Mouse (Mus musculus) liver, embryonic 14.5 days (tissue): ENCODE results near the gene Nt5c1a. TPM values are rescaled to one million over a fixed set of nuclear protein-coding genes. Genes with fewer than 3 reads are reported as not detected.

Experiments
- ATAC-seq: fragments of 200-750 bp; cut with Nextera tagmentation; 2 replicates; pipeline ENCODE4 v1.8.0; 2017; ENCODE audit warnings: moderate number of reproducible peaks, mild to moderate bottlenecking, moderate library complexity; ENCODE audit not compliant: insufficient read depth
- DNase-seq, 3 experiments: peaks; one replicate each; pipeline ENCODE4 v3.0.0-alpha.2; 2012 to 2013; ENCODE audit warnings: low read depth in 3 of 3, low spot score in 3 of 3
- H3K27ac ChIP-seq: fragments of 300-500 bp; sonication (generic); 2 replicates; pipeline ENCODE4 v1.5.1; 2014; ENCODE audit warnings: moderate library complexity, mild to moderate bottlenecking, control low read depth, inconsistent platforms
- H3K27me3 ChIP-seq: fragments of 300-500 bp; sonication (generic); 2 replicates; pipeline ENCODE4 v1.6.1; 2014; ENCODE audit warnings: mild to moderate bottlenecking, low read length, moderate library complexity; ENCODE audit not compliant: control insufficient read depth, insufficient read depth
- H3K36me3 ChIP-seq: fragments of 300-500 bp; sonication (generic); replicated peaks from 2 replicates; pipeline ENCODE4 v1.6.1; 2014; ENCODE audit warnings: low read depth; ENCODE audit not compliant: control insufficient read depth, insufficient read depth
- H3K4me1 ChIP-seq, 2 experiments: fragments of 200-500 bp in 1 of 2; fragments of 300-500 bp in 1 of 2; sonication (generic) in 1 of 2; replicated peaks; 2 replicates each; pipeline ENCODE4 v1.6.1; 2012 to 2014; ENCODE audit warnings: antibody characterized with exemption in 1 of 2, inconsistent platforms in 1 of 2, low read length in 1 of 2; ENCODE audit not compliant: control insufficient read depth in 2 of 2, insufficient read depth in 2 of 2
- H3K4me2 ChIP-seq: fragments of 300-500 bp; sonication (generic); 2 replicates; pipeline ENCODE4 v1.6.1; 2014; ENCODE audit warnings: low read depth, mild to moderate bottlenecking, control low read depth, moderate library complexity
- H3K4me3 ChIP-seq, 2 experiments: fragments of 200-500 bp in 1 of 2; fragments of 300-500 bp in 1 of 2; sonication (generic) in 1 of 2; 2 replicates each; pipeline ENCODE4 v1.5.1; 2012 to 2014; ENCODE audit warnings: low read depth in 2 of 2, low read length in 2 of 2, mild to moderate bottlenecking in 2 of 2, control low read depth in 1 of 2, inconsistent platforms in 1 of 2, moderate library complexity in 1 of 2; ENCODE audit not compliant: insufficient read depth in 1 of 2
- H3K9ac ChIP-seq: fragments of 300-500 bp; sonication (generic); replicated peaks from 2 replicates; pipeline ENCODE4 v1.6.1; 2014; ENCODE audit warnings: mild to moderate bottlenecking, control low read depth, moderate library complexity
- H3K9me3 ChIP-seq: fragments of 300-500 bp; sonication (generic); 2 replicates; pipeline ENCODE4 v1.6.1; 2016; ENCODE audit warnings: low read length, mixed read lengths; ENCODE audit not compliant: control insufficient read depth
- CTCF ChIP-seq: IDR thresholded peaks from 2 replicates; pipeline ENCODE4 v1.5.1; 2016; ENCODE audit warnings: antibody characterized with exemption, low read depth, control low read depth
- EP300 ChIP-seq: IDR thresholded peaks from 2 replicates; pipeline ENCODE4 v1.6.1; 2016; ENCODE audit warnings: antibody characterized with exemption, low read depth
- WGBS: fragments of 180-500 bp; shearing (Covaris S2); extraction: QIAGEN DNeasy Blood & Tissue Kit; methylation state at CpG from one replicate; pipeline ENCODE4 v1.1.7; 2014; ENCODE audit not compliant: insufficient replicate concordance; 5-methylcytosine and 5-hydroxymethylcytosine counted together
- polyA plus RNA-seq, 2 experiments: library from polyadenylated mRNA; depleted of rRNA in 1 of 2; stranded (reverse) in 1 of 2; unstranded in 1 of 2; fragments of >200 nt; fragmentation: Nextera tagmentation in 1 of 2; extraction: Ambion mirVana in 1 of 2; gene quantifications; 2 replicates each; pipeline versions ENCODE4 v1.2.1 to v1.2.3; 2012 to 2014

Nt5c1a gene
- polyA plus RNA-seq, 2 experiments = not detected

GRCm38 (mm10) chr4:123171811-123172210 is 29.5 kb upstream of the Nt5c1a start:
- Histone ChIP-seq H3K4me2 (no peak overlapping the region), H3K36me3 (no peaks in the 10 kb centered on the region), H3K9ac (no peak overlapping the region), H3K9me3 (no peaks in the 10 kb centered on the region), H3K27ac (no peak overlapping the region), H3K27me3 (peaks cover 5% of the 10 kb centered on the region; the same call in 1 of the 2 replicates), H3K4me1 (no peaks in the 10 kb centered on the region), H3K4me3 (no peak overlapping the region)
- TF ChIP-seq EP300 = no peak
- TF ChIP-seq CTCF = no peak
- DNase-seq (no peak), ATAC-seq (no peak)

DNA sequence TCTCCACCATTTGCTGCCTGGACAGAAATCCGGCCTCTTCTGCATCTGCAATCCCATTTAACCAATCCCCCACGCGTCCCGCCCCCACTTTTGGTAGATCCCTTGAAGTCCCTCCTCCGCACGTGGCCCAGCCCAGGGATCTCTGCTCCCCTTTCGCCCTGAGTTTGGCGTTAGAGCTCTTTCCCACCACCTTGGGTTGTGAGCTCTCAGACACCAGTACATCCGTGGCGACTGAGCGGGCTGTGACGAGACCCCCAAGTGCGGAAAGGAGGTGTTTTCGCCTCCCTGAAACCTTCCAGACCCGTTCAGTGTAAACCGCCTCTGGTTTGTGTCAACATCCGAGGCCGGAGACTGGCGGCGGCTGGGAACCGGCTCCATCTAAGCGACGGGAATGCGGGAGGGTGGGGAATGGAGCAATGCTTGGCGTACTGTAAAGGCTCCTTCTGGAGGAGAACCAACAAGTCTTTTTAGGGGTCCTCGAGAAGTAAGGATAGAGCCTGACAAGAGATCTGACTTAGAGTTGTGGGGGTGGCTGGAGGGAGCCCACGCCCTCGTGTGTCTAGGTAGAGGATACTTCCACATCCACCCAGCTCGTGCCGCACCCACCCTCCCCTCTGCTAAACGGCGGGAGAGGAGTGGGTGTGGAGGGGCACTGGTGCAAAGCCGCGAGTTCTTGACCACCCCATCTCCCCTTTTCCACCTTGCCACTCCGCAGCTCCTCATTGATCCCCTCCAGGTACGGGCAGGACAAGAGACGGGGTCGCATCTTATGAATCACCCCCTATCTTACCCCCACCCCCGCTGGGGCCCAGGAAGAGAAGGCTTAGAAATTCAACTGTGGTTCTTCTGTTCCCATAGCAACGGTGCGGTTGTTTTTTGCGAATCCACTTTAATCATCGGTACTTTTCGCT is 18.7 kb upstream of the Nt5c1a start, which contains the start of gene Hpcal4:
TSS of gene Hpcal4 (plus strand) at position 900 of the 911 bp plus-strand sequence.
- Histone ChIP-seq H3K4me1 (no peaks in the 10 kb centered on the region), H3K4me3 (peak within 1 kb of the TSS; percentile 7 to 32; a peak in 3 of 4 replicates), H3K9me3 (no peaks in the 10 kb centered on the region), H3K27ac (no peak within 1 kb of the TSS), H3K27me3 (peaks cover 50% of the 10 kb centered on the region), H3K36me3 (no peaks in the 10 kb centered on the region), H3K4me2 (peak within 1 kb of the TSS; percentile 53), H3K9ac (no peak within 1 kb of the TSS)
- 2% methylated on average over 44 of the region's 44 CpGs for WGBS
- ATAC-seq (no peak), DNase-seq (no peak)
- no peak for TF ChIP-seq CTCF
- no peak for TF ChIP-seq EP300

DNA sequence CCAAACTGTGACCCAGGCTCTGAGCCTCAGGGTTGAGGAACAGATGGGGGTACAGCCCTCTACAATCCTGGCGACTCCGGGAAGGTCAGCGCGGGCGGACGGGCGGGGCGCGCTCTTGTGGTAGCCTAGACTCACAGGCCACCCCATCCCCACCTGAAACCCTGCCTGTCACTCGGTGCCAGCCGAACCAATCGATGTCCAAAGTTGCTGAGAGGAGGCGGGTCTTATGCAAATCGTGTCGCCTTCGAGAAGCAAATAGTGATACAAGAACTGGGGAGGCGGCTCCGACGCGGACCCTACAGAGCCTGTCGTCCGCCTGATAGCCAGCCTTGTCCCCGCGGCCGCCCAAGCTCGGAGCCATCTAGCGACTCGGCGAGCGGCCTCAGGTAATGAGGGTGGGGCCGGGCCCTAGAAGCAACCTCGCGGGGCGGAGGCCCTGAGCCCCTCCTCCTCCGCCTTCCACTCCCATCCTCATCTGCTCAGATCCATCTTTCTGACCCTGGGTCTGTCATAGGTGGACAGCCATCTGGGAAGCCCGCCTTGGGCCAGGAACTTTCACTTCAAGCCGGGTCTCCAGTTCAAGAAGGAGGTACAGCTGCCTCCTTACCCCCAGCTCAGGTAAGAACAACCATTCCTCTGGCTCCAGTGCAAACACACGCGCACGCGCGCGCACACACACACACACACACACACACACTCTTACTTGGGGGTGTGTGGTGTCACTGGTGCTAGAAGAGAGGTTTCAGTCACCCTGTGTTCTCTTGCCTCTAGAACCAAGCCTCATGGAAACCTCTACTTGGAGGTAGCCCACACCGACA is 17.9 kb upstream of the Nt5c1a start:
- Histone ChIP-seq H3K9me3 (no peaks in the 10 kb centered on the region), H3K36me3 (no peaks in the 10 kb centered on the region), H3K9ac (no peak overlapping the region), H3K4me1 (no peaks in the 10 kb centered on the region), H3K4me3 (peak overlapping the region; percentile 7 to 32; a peak in 3 of 4 replicates), H3K4me2 (peak overlapping the region; percentile 53), H3K27ac (no peak overlapping the region), H3K27me3 (peaks cover 50% of the 10 kb centered on the region)
- 10% methylated on average over 44 of the region's 44 CpGs for WGBS
- no peak for TF ChIP-seq EP300
- TF ChIP-seq CTCF = no peak
- DNase-seq (peak; percentile 20 to 41 (median 28)), ATAC-seq (peak; percentile 77; the same call in 1 of the 2 replicates)

- Histone ChIP-seq H3K4me3 (no peak overlapping the region), H3K27ac (no peak overlapping the region), H3K27me3 (peaks cover 50% of the 10 kb centered on the region), H3K36me3 (no peaks in the 10 kb centered on the region), H3K4me2 (no peak overlapping the region), H3K9me3 (no peaks in the 10 kb centered on the region), H3K4me1 (no peaks in the 10 kb centered on the region), H3K9ac (no peak overlapping the region)
- whole genome bisulfite sequencing = 22% methylated on average over 3 of the region's 3 CpGs
- DNase-seq (no peak), ATAC-seq (no peak)
- TF ChIP-seq EP300 (no peak), CTCF (no peak)
Observed at GRCm38 (mm10) chr4:123184816-123185215, 16.5 kb upstream of the Nt5c1a start.

- no peak overlapping the region for H3K4me2 ChIP-seq
- ATAC-seq (no peak), DNase-seq (no peak)
- no peaks in the 10 kb centered on the region for H3K36me3 ChIP-seq
- 64% methylated on average over 11 of the region's 11 CpGs for WGBS
- H3K27me3 ChIP-seq = no peaks in the 10 kb centered on the region; the same call in 1 of the 2 replicates
- H3K4me3 ChIP-seq = no peak overlapping the region
- H3K4me1 ChIP-seq = no peaks in the 10 kb centered on the region
- no peaks in the 10 kb centered on the region for H3K9me3 ChIP-seq
- no peak for TF ChIP-seq CTCF
- H3K27ac ChIP-seq = no peak overlapping the region
- H3K9ac ChIP-seq = no peak overlapping the region
Observed at GRCm38 (mm10) chr4:123192336-123192735, 9.0 kb upstream of the Nt5c1a start.
